Mouse (Mus musculus) common myeloid progenitor, adult 5-6 weeks (primary cell): ENCODE data around the gene Pgap2. TPM values are rescaled to one million over a fixed set of nuclear protein-coding genes. Genes with fewer than 3 reads are reported as not detected.

Experiments
- ATAC-seq: replicated peaks from 2 replicates; pipeline ENCODE4 v1.8.0; 2016; ENCODE audit warnings: low read depth, mild to moderate bottlenecking, moderate TSS enrichment, inconsistent platforms; ENCODE audit not compliant: poor library complexity, severe bottlenecking
- total RNA-seq: library from RNA; stranded (forward); fragments of 200-1000, 187-1606 nt; gene quantifications from 2 replicates; pipeline ENCODE4 v1.2.3, GENCODE M21; 2017

Pgap2 gene
- total RNA-seq = 23.1 and 30.9 TPM in 2 replicates

DNA sequence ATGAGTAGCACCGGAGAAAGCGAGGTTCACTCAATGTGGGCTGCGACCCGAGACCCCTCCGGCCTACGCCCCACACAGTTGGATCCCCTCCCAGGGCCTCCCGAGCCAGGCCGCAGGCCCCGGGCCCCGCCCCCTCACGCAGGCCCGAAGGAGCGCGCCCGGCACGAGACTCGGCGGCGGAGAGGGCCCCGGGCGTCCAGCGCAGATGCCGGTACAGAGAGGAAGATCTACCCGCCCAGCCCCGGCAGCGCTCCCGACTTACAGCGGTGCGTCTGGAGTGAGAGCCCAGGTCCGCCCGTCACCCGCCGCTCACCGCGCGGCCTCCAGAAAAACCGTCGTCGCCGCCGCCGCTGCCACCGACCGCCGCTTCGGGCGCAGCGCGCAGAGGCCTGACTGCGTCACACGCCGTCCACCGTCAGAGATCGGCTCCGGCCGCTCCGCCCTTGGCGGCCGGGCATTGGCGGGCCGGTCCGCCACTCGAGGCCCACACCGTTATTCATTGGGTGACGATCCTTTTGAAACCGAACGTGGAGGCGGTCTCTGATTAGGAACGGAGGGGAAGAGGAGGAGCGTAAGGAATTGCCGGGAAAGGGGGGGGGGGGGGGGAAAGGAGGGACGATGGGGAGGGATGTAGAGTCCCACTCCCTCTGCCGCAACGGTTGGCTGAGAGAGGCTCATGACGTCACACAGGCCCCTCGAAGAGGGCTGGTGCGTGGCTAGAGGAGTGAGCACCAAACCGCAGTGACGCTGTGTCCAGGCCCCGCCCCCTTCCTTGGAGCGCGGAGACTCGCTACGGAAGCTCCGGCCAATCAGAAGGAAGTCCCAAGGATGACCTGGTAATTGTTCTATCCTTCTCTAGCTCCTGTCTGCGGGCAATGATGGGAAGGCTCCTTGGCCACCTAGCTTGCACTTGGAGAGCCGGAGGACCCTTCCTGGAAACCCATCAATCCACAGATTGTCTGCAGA, at the start of gene Pgap2, which contains the start of gene Nup98:
Gene Pgap2, plus strand, starts transcription at position 453 of the 966 bp plus-strand sequence.
Gene Nup98, minus strand, starts transcription at position 421 of the 966 bp plus-strand sequence.
- peak; percentile 86 for ATAC-seq

DNA sequence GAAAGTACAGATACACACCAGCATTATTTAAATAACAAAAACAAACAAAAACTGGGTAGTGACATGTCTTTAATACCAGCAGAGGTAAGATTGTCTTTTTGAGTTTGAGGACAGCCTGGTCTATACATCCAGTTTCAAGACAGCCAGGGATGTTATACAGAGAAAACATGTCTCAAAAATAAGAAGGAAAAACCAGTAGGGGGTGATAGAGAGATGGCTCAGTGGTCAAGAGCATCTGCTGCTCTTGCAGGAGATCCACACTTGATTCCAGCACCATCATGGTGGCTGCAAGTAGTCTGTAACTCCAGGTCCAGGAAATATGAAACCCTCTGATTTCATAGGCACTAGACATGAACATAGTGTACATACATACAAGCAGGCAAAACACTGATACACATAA, 39.7 kb upstream of the Pgap2 start:
- ATAC-seq = 0 out of 2 replicates have a peak, but pooled peaks have one; percentile 52

GRCm38 (mm10) chr7:102183849-102184248, 26.2 kb upstream of the Pgap2 start:
- ATAC-seq = no peak

DNA sequence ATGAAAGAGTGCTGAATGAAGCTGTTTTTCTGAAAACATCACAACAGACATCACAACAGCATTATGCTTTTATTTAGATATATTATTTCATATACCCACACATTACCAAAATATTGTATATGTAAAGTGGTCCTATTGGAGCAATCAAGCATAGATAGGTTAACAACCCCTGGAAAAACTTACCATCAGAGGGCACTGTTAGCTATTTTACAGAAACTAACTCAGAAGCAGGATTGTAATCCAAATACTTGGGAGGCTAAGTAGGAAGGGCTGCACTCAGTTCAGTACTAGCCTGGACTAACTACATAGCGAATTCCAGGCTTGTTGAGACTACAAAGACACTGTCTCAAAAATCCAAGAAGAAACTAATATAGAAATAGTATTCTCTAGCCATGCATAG, 17.7 kb upstream of the Pgap2 start:
- no peak for ATAC-seq

DNA sequence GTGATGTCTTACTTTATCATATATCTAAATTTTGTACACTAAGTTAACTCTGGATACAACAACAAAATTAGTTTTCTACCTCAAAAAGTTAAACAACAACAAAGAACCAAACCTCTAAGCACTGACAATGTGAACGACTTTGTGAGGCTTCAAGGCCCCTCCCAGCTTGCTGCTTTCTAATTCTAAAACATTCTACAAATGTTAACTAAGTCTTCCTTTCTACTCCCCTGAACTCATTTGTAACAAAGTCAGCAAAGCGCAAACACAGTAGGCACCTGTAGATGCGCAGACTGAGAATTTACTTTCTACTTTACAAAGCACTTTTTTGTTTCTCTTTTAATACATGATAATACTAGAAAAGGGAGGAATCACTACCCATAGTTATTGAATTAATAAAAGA, 9.4 kb upstream of the Pgap2 start:
- no peak for ATAC-seq

GRCm38 (mm10) chr7:102200996-102201785, 8.8 kb upstream of the Pgap2 start:
- ATAC-seq = no peak

GRCm38 (mm10) chr7:102204296-102204857, 5.6 kb upstream of the Pgap2 start:
- ATAC-seq = peak; percentile 50

- ATAC-seq = peak; percentile 19; the same call in 1 of the 2 replicates
These were observed 4.4 kb upstream of the Pgap2 start for GRCm38 (mm10) chr7:102205646-102206045.

DNA sequence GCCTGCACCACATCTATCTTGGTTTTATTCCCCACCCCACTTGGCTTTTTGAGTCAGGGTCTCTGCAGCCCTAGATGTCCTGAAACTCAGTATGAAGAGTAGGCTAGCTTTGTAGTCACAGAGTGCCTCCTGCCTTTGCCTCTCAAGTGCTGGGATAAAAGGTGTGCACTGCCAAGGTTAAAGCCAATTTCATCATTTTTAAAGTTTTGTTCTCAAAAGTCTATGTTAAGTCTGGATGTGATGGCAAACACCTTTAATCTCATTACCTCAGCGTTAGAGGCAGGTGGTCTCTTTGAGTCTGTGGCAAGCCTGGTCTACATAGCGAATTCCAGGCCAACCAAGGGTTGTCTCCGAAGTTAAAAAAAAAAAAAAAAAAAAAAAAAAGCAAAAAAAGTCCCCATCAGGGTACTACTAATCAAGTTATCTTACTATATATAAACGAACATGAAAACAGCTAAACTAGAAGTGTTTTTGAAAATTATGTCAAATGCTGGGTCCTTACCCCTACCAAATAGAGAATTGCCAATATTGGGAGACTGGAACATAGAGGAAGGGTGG, 1.1 kb upstream of the Pgap2 start:
- ATAC-seq = no peak

DNA sequence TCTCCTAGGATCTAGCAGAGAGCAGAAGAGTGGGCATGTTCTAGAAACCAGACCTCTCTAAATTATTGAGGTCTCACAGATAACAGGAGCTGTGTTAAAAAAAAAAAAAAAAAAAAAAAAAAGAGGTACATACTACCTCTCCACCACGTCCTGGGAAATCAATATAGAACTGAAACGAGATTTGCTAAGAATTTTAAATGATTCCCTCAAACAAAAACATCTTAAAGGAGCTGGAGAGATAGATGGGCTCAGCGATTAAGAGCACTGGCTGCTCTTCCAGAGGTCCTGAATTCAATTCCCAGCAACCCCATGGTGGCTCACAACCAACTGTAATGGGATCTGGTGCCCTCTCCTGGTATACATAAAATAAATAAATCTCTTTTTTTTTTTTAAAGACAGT, 1.1 kb downstream of the Pgap2 start:
- no peak for ATAC-seq

GRCm38 (mm10) chr7:102221899-102222298, 11.9 kb downstream of the Pgap2 start:
- ATAC-seq = no peak

GRCm38 (mm10) chr7:102222336-102222735, 12.3 kb downstream of the Pgap2 start:
- ATAC-seq = peak; percentile 77

GRCm38 (mm10) chr7:102222830-102223556, 13.0 kb downstream of the Pgap2 start:
- ATAC-seq = peak; percentile 86

GRCm38 (mm10) chr7:102223883-102224738, 14.1 kb downstream of the Pgap2 start:
- ATAC-seq = no peak

GRCm38 (mm10) chr7:102226051-102226450, 16.0 kb downstream of the Pgap2 start:
- no peak for ATAC-seq

- ATAC-seq = no peak
These were observed 18.2 kb downstream of the Pgap2 start for GRCm38 (mm10) chr7:102228049-102228670.

GRCm38 (mm10) chr7:102229814-102230213, 19.8 kb downstream of the Pgap2 start:
- no peak for ATAC-seq

DNA sequence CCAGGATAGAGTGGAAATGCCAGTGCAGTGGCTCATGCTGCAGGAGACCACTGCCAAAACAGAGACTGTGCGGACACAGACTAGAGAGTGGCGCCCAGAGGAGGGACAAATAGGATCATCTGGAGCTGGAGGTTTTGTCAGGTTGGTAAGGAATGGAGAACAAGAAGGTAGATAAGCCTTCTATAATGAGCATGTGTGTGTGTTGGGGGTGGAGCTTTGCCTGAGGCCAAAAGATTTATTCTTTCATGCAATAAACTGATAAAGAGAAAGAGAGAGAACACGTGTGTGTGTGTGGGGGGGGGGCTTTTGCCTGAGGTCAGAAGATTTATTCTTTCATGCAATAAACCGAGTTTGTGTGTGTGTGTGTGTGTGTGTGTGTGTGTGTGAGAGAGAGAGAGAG, 23.1 kb downstream of the Pgap2 start:
- ATAC-seq = no peak
